ENCODE assay signal across 27 mouse cellular contexts in the genomic region with DNA sequence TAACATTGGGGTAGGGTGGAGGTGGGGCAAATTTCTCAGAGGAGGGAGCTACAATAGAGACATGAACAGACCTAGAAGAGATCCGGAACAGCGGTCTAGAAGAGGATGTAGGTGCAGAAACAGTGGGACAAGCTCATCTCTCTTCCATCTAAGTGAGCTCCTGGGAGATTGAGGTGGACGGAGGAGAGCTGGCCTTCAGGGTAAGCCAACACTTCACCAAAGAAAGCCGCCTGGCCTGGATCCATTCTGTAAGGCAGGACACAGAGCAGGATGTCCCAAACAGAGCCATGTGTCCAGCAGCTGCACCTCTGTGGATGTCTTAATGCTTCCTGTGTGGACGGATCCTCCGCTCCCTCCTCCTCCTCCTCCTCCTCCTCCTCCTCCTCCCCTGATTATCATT.
"Had no signal": no experiment of that assay in that cellular context is flagged by ENCODE, and none has a peak within 500 bp of the region (broad histone marks: within the 10 kb centered on the region; RNA-seq: fewer than 3 reads in every experiment).

No protein-coding gene starts in this region.

- ATAC-seq: forebrain, embryonic 13.5 days; forebrain, embryonic 14.5 days; forebrain, embryonic 15.5 days; forebrain, embryonic 16.5 days; forebrain, postnatal 0 days had no signal

- H3K9me3 ChIP-seq: embryonic facial prominence, embryonic 12.5 days; embryonic facial prominence, embryonic 13.5 days; embryonic facial prominence, embryonic 15.5 days; forebrain, embryonic 10.5 days; forebrain, embryonic 12.5 days had no signal

- H3K4me2 ChIP-seq: embryonic facial prominence, embryonic 12.5 days; embryonic facial prominence, embryonic 13.5 days; embryonic facial prominence, embryonic 15.5 days; forebrain, embryonic 12.5 days; forebrain, embryonic 13.5 days; forebrain, embryonic 15.5 days had no signal

- H3K27ac ChIP-seq: embryonic facial prominence, embryonic 10.5 days; embryonic facial prominence, embryonic 12.5 days; embryonic facial prominence, embryonic 13.5 days; embryonic facial prominence, embryonic 15.5 days; forebrain, embryonic 10.5 days; forebrain, embryonic 12.5 days; forebrain, embryonic 13.5 days; forebrain, embryonic 15.5 days; heart, adult 2 months had no signal

- H3K36me3 ChIP-seq: embryonic facial prominence, embryonic 10.5 days; embryonic facial prominence, embryonic 12.5 days; embryonic facial prominence, embryonic 13.5 days; embryonic facial prominence, embryonic 15.5 days; forebrain, embryonic 10.5 days; forebrain, embryonic 12.5 days; forebrain, embryonic 15.5 days had no signal

- H3K4me1 ChIP-seq: embryonic facial prominence, embryonic 13.5 days; embryonic facial prominence, embryonic 15.5 days; forebrain, embryonic 12.5 days; forebrain, embryonic 13.5 days; forebrain, embryonic 15.5 days had no signal

- DNase-seq: cerebellum, adult 18-20 months; cerebellum, adult 2 months; cerebellum, adult 8-10 months; cerebellum, adult 9-10 months; cerebellum, adult 9-11 months; cerebellum, postnatal 10 days; cerebellum, postnatal 14 days; cerebellum, postnatal 25 days; cerebellum, postnatal 36 days; embryo, embryonic 11 days; forebrain, postnatal 0 days; gastrocnemius, postnatal 10 days; gastrocnemius, postnatal 14 days; gastrocnemius, postnatal 25 days; heart, adult 18-20 months; heart, adult 2 months had no signal

- H3K4me3 ChIP-seq: embryonic facial prominence, embryonic 10.5 days; embryonic facial prominence, embryonic 12.5 days; embryonic facial prominence, embryonic 13.5 days; embryonic facial prominence, embryonic 15.5 days; erythroblast, embryonic 14.5 days; forebrain, embryonic 10.5 days; forebrain, embryonic 12.5 days; forebrain, embryonic 13.5 days; forebrain, embryonic 15.5 days; heart, adult 2 months had no signal

- H3K9ac ChIP-seq: embryonic facial prominence, embryonic 12.5 days; embryonic facial prominence, embryonic 13.5 days; embryonic facial prominence, embryonic 15.5 days; forebrain, embryonic 12.5 days; forebrain, embryonic 13.5 days; forebrain, embryonic 15.5 days; forebrain, postnatal 0 days had no signal

- H3K27me3 ChIP-seq: embryonic facial prominence, embryonic 12.5 days; embryonic facial prominence, embryonic 13.5 days; embryonic facial prominence, embryonic 15.5 days; forebrain, embryonic 13.5 days; forebrain, embryonic 15.5 days had no signal
